Mouse (Mus musculus) forebrain, postnatal 0 days (tissue): ENCODE measurements at regions not wholly inside any gene's neighbourhood (a gene's known extent, or its start where the extent isn't known, plus 50 kb on each side); places are given as distances from the start of the nearest gene placed in this dataset.

Experiments used
- ATAC-seq: fragments of 200-750 bp; cut with Nextera tagmentation; 2 replicates; pipeline ENCODE4 v1.8.0; 2017; ENCODE audit warnings: mild to moderate bottlenecking, moderate library complexity
- DNase-seq: peaks from one replicate; pipeline ENCODE4 v3.0.0-alpha.2; 2015
- H3K27ac ChIP-seq: fragments of 300-500 bp; sonication (generic); 2 replicates; pipeline ENCODE4 v1.5.1; 2014; ENCODE audit warnings: low read depth, mild to moderate bottlenecking, antibody characterized with exemption, low read length, moderate library complexity, mixed read lengths
- H3K27me3 ChIP-seq: fragments of 300-500 bp; sonication (generic); 2 replicates; pipeline ENCODE4 v1.6.1; 2014; ENCODE audit warnings: mild to moderate bottlenecking, low read length, mixed read lengths; ENCODE audit not compliant: insufficient read depth
- H3K36me3 ChIP-seq: fragments of 300-500 bp; sonication (generic); 2 replicates; pipeline ENCODE4 v1.6.1; 2014; ENCODE audit warnings: mild to moderate bottlenecking, moderate library complexity; ENCODE audit not compliant: insufficient read depth
- H3K4me1 ChIP-seq: fragments of 300-500 bp; sonication (generic); 2 replicates; pipeline ENCODE4 v1.6.1; 2014; ENCODE audit warnings: antibody characterized with exemption; ENCODE audit not compliant: insufficient read depth
- H3K4me2 ChIP-seq: fragments of 300-500 bp; sonication (generic); 2 replicates; pipeline ENCODE4 v1.6.1; 2014; ENCODE audit warnings: low read depth, mild to moderate bottlenecking, moderate library complexity
- H3K4me3 ChIP-seq: fragments of 300-500 bp; sonication (generic); 2 replicates; pipeline ENCODE4 v1.5.1; 2014; ENCODE audit warnings: low read depth, low read length, mixed read lengths
- H3K9ac ChIP-seq: fragments of 300-500 bp; sonication (generic); 2 replicates; pipeline ENCODE4 v1.6.1; 2014; ENCODE audit warnings: mild to moderate bottlenecking
- H3K9me3 ChIP-seq: fragments of 300-500 bp; sonication (generic); 2 replicates; pipeline ENCODE4 v1.6.1; 2016; ENCODE audit warnings: low read length
- CTCF ChIP-seq: sonication (generic); IDR thresholded peaks from 2 replicates; pipeline ENCODE4 v1.5.1; 2016; ENCODE audit warnings: antibody characterized with exemption, control low read depth, low read depth
- WGBS: fragments of 180-500 bp; shearing (Covaris S2); extraction: QIAGEN DNeasy Blood & Tissue Kit; methylation state at CpG from one replicate; pipeline ENCODE4 v1.1.7; 2014; 5-methylcytosine and 5-hydroxymethylcytosine counted together

GRCm38 (mm10) chr2:82508595-82508994 is 434.8 kb upstream of the Fsip2 start:
- no peaks in the 10 kb centered on the region for H3K4me1 ChIP-seq
- DNase-seq (no peak), ATAC-seq (no peak)
- H3K9me3 ChIP-seq: no peaks in the 10 kb centered on the region
- no peaks in the 10 kb centered on the region for H3K36me3 ChIP-seq
- 32% methylated on average over 1 of the region's 1 CpGs for WGBS
- H3K4me3 ChIP-seq: no peak overlapping the region
- no peak for TF ChIP-seq CTCF
- H3K27ac ChIP-seq: no peak overlapping the region
- H3K27me3 ChIP-seq: no peaks in the 10 kb centered on the region
- H3K9ac ChIP-seq: no peak overlapping the region
- H3K4me2 ChIP-seq: no peak overlapping the region

- no peaks in the 10 kb centered on the region for H3K4me1 ChIP-seq
- no peak overlapping the region for H3K4me2 ChIP-seq
- ATAC-seq (no peak), DNase-seq (no peak)
- no peak for TF ChIP-seq CTCF
- no peaks in the 10 kb centered on the region for H3K36me3 ChIP-seq
- H3K4me3 ChIP-seq: no peak overlapping the region
- WGBS: 58% methylated on average over 3 of the region's 3 CpGs
- no peaks in the 10 kb centered on the region for H3K9me3 ChIP-seq
- no peak overlapping the region for H3K9ac ChIP-seq
- H3K27me3 ChIP-seq: no peaks in the 10 kb centered on the region
- no peak overlapping the region for H3K27ac ChIP-seq
Observed at GRCm38 (mm10) chr2:82515165-82515564, 428.3 kb upstream of the Fsip2 start.

GRCm38 (mm10) chr2:82519951-82520350 is 423.5 kb upstream of the Fsip2 start:
- Histone ChIP-seq H3K4me1 (no peaks in the 10 kb centered on the region), H3K27me3 (no peaks in the 10 kb centered on the region), H3K4me2 (no peak overlapping the region), H3K27ac (no peak overlapping the region), H3K9ac (no peak overlapping the region), H3K36me3 (no peaks in the 10 kb centered on the region), H3K4me3 (no peak overlapping the region), H3K9me3 (no peaks in the 10 kb centered on the region)
- whole genome bisulfite sequencing: 59% methylated on average over 3 of the region's 3 CpGs
- no peak for TF ChIP-seq CTCF
- DNase-seq (no peak), ATAC-seq (no peak)

- H3K27me3 ChIP-seq: no peaks in the 10 kb centered on the region
- H3K4me2 ChIP-seq: no peak overlapping the region
- no peak overlapping the region for H3K9ac ChIP-seq
- no peak for ATAC-seq
- H3K36me3 ChIP-seq: no peaks in the 10 kb centered on the region
- DNase-seq: no peak
- H3K27ac ChIP-seq: no peak overlapping the region
- H3K4me1 ChIP-seq: no peaks in the 10 kb centered on the region
- H3K4me3 ChIP-seq: no peak overlapping the region
- WGBS: 73% methylated on average over 3 of the region's 3 CpGs
- H3K9me3 ChIP-seq: no peaks in the 10 kb centered on the region
- TF ChIP-seq CTCF: no peak
Observed at GRCm38 (mm10) chr2:82538958-82539357, 404.5 kb upstream of the Fsip2 start.

GRCm38 (mm10) chr2:82540676-82541075 is 402.8 kb upstream of the Fsip2 start:
- H3K27me3 ChIP-seq: no peaks in the 10 kb centered on the region
- peak; percentile 58; the same call in 1 of the 2 replicates for ATAC-seq
- no peak overlapping the region for H3K4me3 ChIP-seq
- H3K9me3 ChIP-seq: no peaks in the 10 kb centered on the region
- DNase-seq: no peak
- TF ChIP-seq CTCF: no peak
- no peak overlapping the region for H3K9ac ChIP-seq
- no peaks in the 10 kb centered on the region for H3K4me1 ChIP-seq
- no peak overlapping the region for H3K4me2 ChIP-seq
- H3K36me3 ChIP-seq: no peaks in the 10 kb centered on the region
- no peak overlapping the region for H3K27ac ChIP-seq

DNA sequence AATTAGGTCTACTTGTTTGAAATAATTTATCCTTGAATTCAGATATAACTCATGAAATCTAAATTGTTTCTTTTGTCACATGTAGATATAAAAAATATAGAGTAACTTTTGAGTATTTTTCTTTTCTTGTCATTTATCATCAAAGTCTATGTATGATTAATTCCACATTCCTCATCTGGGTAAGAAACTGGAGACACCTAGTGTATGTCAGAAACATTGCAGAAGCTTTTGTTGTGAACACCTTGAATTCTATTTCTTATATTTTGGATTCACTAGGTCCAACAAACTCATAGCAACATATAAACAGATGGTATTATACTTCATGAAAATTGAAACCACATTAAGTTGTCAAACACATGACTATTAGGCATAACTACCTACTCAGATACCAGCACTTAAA is 373.1 kb upstream of the Fsip2 start:
- Histone ChIP-seq H3K27ac (no peak overlapping the region), H3K4me2 (no peak overlapping the region), H3K36me3 (no peaks in the 10 kb centered on the region), H3K27me3 (no peaks in the 10 kb centered on the region), H3K9ac (no peak overlapping the region), H3K4me1 (no peaks in the 10 kb centered on the region), H3K9me3 (no peaks in the 10 kb centered on the region), H3K4me3 (no peak overlapping the region)
- DNase-seq: no peak
- peak; percentile 39 for TF ChIP-seq CTCF
- no peak for ATAC-seq

GRCm38 (mm10) chr2:82572099-82572498 is 371.3 kb upstream of the Fsip2 start:
- Histone ChIP-seq H3K36me3 (no peaks in the 10 kb centered on the region), H3K27ac (no peak overlapping the region), H3K4me2 (no peak overlapping the region), H3K9me3 (no peaks in the 10 kb centered on the region), H3K9ac (no peak overlapping the region), H3K27me3 (no peaks in the 10 kb centered on the region), H3K4me3 (no peak overlapping the region), H3K4me1 (no peaks in the 10 kb centered on the region)
- no peak for DNase-seq
- no peak for ATAC-seq
- no peak for TF ChIP-seq CTCF
- WGBS: 67% methylated on average over 2 of the region's 2 CpGs

- no peak for TF ChIP-seq CTCF
Observed at GRCm38 (mm10) chr2:82573841-82574240, 369.6 kb upstream of the Fsip2 start.

More at GRCm38 (mm10) chr2:82573841-82574240, 369.6 kb upstream of the Fsip2 start:
- H3K9ac ChIP-seq: no peak overlapping the region
- H3K36me3 ChIP-seq: no peaks in the 10 kb centered on the region
- H3K27me3 ChIP-seq: no peaks in the 10 kb centered on the region
- H3K4me1 ChIP-seq: no peaks in the 10 kb centered on the region
- no peak overlapping the region for H3K27ac ChIP-seq
- H3K9me3 ChIP-seq: no peaks in the 10 kb centered on the region
- DNase-seq (no peak), ATAC-seq (no peak)
- H3K4me3 ChIP-seq: no peak overlapping the region
- 32% methylated on average over 1 of the region's 1 CpGs for WGBS
- H3K4me2 ChIP-seq: no peak overlapping the region
